Mouse (Mus musculus) layer of hippocampus, postnatal 25 days (tissue): ENCODE measurements around the gene Sipa1l1. TPM values are rescaled to one million over a fixed set of nuclear protein-coding genes. Genes with fewer than 3 reads are reported as not detected.

Source experiments
- DNase-seq, 2 experiments: peaks; one replicate each; pipeline ENCODE4 v3.0.0; 2022; ENCODE audit warnings: mixed read lengths in 2 of 2, low spot score in 1 of 2; ENCODE audit errors: extremely low spot score in 1 of 2
- total RNA-seq, 2 experiments: library from RNA; stranded (reverse); gene quantifications; 2 replicates each; pipeline ENCODE4 v1.2.3; 2021

The Sipa1l1 gene
- 100 to 1,000 TPM; 185 to 216 TPM for total RNA-seq

DNA sequence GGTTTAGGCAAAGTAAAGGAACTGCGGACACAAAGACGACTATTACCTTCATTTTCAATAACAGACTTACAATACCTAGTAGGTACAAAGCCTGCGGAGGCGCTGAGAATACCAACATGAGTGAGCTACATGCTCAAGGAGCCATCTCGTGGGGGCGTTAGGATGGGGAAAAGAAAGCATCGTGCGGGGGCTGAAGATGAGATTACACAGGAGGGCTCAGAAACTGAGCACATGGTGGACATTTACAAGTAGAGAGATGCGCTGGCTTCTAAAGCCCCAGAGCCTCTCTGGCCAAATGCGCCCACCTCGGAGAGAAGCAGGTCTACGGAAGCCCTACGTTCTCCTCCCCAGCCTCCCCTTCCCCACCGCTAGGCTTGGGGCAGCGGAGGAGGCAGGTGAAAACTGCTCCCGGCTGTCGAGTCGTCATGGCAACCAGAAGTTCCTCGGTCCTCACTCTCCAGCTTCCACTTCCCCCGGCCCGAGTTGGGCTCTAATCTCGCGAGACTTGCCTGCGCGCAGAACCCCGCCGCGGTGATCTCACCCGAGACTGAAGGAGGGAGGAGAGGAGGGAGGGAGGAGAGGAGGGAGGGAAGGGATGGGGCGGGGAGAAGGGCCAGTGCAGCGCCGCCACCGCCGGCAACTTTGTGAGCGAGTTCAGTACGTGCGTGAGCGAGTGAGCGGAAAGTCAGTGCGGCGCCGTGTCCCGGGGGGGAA is at the start of gene Sipa1l1:
TSS of gene Sipa1l1 (plus strand) at position 501 of the 714 bp plus-strand sequence.
- peak; percentile 85 to 89 for DNase-seq

DNA sequence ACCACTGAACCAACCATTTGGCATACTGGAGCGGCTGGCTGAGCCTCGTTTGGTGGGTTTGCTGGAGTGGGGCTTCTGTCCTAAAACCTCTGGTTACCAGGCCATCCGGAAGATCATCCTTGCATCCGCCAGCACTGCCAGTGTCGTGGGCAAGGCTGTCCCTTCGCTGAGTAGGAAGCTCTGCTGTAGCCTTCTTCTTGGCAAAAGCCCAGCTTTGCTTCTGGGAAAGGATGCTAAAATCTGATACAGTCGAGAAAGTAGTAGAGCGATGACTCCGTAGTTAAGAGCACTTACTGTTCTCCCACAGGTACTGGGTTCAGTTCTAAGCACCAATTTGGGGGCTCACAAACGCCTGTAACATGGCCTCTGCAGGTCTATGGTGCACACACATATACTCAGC is 47.2 kb upstream of the Sipa1l1 start:
- DNase-seq, result no peak

DNA sequence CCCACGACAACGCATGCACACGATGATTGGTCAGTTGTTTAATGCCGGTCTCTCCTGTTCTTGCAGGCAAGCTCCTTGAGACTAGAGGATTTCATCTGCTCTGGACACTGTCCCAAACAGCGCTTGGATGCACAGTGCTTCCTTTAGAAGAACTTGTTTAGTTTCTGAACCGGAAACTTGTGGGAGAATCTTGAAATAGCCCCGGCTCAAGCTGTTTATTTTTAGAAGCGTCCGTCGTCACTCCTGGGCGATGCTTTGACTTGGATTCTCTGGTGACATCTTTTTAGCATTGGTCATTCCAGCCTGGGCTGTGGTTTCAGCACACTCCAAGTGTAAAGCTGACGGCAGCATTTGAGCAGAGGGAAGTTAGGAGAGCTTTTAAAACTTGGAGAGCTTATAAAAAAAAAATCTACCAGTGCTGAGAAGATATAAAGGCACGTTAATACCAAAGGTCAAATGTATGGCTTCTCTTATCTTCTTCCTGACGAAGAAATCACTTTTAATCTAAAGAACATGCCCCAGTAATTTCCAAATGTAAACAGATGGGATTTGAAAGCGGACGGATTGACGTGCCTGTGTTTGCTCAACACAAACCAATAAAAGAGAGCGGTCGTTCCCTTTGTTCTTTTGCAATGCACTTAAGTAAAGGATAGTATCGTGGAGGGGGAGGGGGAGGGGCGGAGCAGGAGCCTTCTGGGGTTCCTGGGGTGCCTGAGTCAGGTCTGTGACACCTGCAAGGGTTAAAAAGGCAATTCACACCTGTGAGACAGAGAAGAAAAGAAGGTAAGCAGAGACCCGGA is 46.5 kb upstream of the Sipa1l1 start:
- DNase-seq, result no peak

DNA sequence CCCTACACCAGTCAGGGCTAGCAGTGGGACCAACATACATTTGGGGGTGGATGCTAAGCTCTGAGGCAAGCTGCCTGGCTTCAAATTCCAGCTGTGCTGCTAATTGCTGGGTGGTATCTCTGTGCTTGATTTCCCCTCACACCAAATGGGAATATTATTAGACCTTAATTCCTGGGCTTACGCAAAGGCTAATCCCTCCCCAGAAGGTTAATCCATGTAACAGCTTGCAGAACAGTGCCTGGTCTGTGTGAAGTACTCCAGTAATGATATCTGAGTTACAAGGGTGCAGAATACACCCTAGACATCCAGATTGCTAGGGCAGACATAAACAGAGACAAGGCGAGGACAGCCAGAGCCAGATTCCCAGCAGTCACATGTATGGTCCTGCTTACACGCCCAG is 42.3 kb upstream of the Sipa1l1 start:
- DNase-seq, result no peak

DNA sequence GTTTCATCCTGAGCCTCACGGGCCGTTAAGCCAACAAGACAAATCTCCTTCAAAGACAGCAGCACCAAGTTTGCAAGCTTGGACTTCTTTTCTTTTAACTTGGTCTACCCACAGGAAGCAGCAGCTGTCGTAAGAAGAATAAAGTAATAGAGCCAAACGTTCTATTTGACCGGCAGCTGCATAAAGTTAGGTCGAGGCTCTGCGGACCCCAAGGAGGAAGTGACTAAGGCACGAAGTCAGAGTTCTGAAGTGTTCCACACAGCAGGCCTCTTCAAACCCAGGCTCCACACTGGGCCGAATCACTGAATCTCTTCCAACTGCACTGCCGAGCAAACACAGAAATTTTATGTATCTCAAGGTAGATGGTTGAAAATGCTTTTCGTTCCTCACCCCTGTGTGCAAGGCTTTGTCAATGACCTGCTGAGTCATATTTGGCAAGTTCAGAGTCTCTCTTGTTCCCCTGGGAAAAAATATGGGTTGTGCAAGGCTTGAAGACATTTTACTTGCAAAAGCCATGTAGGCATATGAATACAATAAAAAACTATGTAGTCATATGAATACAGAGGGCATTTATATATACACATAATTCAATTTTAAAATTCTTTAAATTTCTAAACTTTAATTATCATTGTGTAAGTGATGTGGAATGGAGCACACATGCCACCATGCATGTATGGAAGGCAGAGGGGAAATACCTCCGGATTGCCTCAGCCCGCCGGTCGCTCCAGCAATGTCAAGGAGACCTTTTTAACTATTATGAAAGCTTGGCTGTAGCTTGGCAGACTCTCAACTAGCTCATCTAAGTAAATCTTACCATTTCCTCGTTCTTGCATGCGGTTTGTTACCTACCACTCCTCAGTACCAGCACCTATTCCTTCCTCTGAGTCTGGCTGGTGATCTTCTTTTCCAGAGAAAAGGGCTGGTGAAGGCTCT is 29.6 kb upstream of the Sipa1l1 start:
- DNase-seq, result no peak

DNA sequence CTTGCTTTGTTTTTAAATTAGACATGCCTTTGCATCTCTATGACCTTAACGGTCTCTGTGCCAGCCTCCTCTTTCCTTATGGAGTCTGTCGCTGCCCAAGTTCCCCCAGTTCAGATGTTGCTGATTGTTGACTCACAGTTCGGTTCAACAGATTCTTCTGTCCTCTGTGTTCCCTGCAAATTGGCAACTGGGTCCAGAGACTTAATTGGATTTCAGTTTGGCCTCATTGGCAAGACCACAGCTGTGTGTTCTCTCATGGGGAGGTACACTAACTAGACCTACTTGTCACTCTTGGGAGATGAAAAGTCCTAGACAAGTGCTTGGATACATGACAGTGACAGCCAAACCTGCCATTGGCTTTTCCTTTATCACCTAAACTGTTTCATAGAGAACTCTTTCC is 25.7 kb upstream of the Sipa1l1 start:
- DNase-seq, result no peak

DNA sequence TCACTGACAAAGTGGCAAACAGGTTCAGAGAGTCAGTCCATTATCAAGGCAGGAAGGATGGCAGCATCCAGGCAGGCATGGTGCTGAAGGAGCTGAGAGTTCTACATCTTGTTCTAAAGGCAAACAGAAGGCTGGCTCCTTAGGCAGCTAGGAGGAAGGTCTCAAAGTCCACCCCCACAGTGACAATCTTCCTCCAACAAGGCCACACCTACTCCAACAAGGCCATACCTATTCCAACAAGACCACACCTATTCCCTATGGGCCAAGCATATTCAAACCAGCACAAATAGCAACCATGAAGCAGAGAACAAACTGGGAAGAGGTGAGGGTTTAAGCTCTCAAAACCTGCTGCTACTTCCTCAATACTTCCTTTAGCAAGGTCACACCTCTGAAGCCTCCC is 23.9 kb upstream of the Sipa1l1 start:
- DNase-seq, result no peak

DNA sequence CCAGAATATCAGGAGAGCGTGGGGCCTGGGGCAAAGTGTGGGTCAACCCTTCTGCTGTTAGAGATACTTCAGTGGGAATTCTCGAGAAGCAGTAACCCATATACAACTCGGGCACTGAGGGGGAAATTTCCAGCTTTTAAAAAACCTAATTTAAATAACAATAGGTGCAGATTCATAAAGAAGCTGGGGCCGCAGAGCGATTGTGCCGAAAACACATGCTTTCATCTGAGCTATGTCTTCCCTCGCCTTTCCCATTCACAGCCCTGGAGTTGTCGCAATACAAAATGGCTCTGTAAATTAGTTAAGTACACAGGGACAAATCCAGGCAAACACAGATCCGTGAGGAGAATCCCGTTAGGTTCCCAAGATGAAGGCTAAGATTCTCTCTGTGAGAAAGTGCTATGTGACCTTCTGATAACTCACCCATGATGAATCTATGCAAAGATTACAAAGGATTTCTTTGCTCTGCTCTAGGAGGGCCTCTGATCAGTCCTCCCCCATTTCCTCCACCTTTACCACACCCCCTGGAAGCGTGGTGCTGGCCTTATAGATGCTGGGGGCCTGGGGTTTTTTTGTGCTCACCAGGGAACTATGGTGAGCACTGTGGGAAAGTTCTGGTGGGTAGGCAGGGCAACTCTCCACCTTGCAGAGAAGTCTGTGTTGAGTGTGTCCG is 22.0 kb upstream of the Sipa1l1 start:
- DNase-seq, result no peak

DNA sequence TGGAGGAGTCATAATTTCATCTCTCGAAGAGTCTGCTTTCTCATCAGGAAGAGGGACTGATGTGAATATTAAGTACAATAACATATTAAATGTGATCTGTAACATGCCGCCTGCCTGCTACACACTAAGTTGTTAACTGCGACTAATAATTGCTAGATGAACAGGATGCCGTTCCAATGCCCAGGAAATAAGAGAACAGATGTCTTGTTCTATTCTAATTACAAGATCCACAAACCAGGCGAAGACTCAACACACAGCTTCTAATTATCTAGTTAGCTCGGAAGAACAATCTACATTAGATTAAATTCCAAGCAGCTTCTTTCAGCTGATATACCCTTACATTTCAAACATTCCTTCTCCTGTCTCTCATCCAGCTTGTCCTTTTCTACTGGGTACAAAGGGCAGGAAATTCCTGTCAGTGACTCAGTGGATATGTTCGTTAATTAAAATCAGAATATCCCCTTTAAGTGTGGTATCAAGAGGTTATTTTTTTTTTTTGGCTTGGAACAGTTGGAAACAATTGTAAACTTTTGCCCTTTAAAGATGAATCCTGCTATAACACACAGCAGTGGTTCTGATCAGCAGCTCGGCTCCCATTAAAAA is 20.7 kb upstream of the Sipa1l1 start:
- no peak for DNase-seq

DNA sequence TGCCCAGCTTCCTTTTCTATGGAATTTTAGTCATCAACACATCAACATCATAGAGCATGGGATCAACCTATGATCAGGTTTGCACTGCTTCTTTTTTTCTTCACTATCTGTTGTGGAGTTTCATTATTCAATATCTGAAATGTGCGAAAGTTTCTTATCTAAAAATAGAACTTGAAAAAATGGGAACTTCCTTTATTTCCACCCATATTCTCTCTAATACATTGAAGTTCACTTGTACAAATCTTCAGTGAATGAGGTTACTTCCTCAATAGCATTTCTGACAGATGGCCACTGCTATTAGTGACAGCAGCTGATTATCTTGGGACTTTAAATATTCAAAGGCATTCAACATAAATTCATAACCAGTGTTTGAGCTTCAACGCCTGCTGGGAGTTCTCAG is 18.1 kb upstream of the Sipa1l1 start:
- no peak for DNase-seq

DNA sequence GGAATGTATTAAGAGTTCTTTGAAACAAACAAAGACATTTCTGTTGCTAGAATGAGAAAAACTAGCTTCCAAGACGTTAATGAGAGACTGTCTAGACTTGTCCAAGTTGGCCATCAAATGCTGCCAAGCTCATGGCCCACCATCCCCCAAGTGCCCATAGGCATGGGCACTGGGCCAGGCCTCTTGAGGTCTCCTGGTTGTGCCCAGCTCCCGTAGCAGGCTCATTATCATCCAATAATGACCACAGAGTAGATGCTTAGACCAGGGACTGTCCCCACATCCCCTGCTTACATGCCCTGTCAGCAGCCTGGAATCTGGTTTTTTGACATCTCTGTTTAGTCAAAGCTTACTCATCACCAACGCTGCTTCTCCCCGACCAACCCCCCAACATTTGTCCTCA is 14.6 kb upstream of the Sipa1l1 start:
- no peak for DNase-seq

DNA sequence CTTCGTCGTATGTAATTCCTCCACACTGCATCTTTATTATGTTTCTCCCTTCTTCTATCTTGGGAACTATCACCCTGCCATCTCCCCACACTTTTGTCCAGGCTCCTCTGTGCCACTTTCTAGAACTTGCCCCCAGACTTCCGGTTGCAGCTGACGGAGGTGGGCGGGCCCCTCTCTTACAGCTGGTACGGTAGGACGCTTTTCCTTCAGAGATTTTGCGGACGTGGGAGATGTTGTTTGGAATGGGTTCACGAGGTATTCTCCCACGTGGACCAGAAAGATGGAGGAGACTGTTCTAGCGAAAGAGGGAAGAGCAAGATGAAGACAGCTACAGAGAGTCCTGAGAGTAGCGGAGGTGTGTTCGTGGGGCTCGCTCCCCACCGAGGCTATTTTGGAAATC is 10.6 kb upstream of the Sipa1l1 start:
- DNase-seq, result no peak

DNA sequence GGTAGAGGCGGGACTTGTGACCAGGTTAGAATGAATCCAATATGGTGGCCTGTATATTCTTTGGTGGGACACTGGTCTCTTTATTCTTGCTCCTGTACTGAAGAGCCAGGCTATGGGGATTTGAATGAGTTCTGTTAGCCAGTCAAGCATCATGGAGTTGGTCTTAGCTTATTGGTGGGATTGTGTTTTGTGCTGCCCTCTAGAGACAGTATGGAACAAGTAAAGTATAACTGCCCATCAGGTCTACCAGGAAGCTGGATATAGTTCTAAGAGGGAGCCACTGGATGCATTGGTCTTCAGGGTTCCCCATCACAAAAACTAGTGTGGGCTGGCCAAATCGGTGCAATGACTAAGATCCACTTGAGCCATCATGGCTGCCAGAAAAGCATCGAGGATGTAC is 9.7 kb upstream of the Sipa1l1 start:
- DNase-seq, result no peak

DNA sequence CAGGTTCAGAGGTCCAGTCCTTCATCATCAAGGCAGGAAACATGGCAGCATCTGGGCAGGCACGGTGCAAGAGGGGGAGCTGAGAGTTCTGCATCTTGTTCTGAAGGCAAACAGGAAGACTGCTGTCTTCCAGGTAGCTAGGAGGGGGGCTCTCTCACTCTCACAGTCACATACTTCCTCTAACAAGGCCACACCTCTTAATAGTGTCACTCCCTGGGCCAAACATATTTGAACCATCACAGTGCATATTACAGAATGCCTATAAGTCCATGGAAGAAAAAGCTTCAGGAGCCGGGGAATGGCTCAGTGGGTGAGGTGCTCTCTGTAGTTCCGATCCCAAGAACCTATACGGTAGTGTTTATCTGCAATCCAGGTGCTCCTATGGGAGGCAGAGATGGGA is 3.5 kb upstream of the Sipa1l1 start:
- no peak for DNase-seq

DNA sequence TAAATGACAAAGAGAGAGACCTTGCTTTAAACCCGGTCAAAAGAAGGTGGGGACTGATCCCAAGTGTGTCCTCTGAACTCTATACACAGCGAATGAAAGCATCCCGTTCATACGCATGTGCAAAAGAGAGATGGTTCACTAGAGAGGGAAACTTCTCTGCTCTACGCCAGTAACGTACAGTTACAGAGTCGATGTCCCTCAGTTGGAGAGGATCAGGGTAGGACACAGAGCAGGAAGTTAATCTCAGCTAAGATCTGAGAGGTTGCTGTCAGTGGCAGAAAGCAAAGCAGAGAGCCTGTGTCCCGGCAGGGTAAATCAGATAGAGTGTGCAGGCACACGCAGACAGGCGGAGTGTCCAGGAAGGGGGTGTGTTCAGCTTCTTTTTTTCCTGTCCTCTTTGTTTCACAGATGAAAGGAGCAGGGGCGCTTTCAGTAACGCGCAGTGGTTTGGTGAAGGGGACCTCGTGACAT is 3.0 kb upstream of the Sipa1l1 start:
- DNase-seq, result no peak

DNA sequence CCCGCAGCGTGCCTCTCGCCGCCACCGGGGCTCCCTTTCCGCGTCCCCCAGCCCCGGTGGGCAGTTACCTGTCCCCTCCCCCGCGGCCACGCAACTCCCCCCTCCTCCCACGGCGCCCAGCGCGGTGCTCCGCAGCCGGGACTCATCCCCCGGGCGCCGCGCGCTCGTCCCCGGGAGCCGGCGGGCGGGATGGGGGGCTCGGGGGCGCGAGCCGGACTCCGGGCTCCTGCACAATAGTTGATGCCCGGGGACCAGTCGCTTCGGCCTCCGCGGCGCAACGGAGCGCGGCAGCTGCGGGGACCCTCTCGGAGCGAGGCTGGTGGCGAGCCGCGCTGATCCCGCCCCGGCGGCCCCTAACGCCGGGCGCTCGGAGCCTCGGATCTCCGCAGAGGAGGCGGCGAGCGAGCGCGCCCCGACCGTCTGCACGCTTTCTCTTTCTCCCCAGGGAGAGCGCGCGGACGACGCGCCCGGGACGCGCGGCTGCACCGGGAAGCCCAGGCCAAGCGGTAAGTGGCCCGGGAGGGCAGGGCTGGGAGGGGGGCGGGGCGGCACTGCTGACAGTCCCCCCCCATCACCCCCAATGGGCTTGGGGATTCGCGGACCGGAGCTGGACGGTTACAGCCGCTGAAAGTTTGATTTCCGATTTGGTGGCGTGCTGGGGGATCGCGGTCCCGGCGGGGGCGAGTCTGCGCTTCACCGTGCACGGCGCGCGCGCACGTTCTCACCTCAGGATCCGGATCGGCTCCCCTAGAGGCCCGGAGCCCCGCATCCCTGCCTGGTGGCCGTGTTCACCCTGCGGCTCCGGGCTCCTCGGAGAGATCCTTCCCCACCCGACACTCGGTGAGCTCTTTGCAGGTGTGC is 681 bp downstream of the Sipa1l1 start:
- DNase-seq, result peak; percentile 67 to 75

DNA sequence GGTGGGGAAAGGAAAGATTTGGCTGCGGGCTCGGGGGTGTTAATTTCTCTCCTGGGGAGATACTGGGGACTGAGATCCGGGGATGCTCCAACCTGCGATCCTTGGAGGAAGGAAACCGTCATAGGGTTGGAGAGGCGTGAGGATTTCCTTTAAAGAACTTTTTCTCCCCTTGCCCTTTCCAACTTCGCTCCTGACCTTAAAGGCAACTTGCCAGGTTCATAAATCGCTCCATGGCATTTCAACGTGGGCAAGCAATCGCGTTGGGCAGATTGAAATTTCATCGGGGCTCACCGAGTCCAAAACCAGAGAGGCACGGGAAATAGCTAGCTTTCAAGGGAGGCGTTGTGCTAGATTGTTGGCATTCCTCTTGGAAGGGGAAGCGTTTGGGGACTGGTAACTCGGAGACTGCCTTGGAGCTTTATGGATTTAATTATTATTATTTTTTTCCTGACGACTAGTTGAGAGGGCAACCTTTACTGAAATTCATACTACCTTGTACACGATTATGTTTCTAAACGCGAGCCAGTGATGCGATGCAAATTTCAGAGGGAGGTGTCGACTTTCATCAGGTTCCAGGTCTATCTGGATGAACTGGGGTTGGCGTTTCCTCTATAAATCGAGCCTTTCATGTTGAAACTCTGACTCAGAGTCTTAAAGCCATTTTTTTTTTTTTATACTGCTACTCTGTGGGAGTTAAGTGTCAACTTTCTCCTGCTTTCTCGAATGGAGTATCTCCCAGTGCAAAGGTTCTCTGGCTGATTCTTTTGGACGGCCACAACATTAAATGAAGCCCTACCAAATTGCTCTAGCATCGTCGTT is 1.6 kb downstream of the Sipa1l1 start:
- DNase-seq, result no peak

DNA sequence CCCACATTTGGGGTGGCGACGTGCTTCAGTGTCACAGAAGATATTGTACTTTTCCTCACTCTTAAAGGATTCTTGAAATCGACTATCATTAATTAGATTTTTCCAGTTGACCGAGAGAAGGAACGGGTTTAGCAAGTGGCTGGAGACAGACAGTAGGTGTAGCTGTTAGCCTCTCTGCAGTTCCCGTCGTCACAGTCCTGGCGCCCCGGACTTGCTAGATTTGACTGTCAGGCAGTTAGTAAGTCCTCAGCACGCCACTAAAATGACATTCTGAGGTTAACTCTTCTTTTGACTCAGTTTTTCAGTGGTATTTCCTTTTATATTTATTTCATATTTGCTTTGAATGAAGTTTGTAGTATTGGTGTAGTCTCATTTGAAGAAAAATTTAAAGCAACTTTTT is 2.5 kb downstream of the Sipa1l1 start:
- peak in 1 of 2 experiments; percentile 45 for DNase-seq
